Mouse (Mus musculus) lung, embryonic 15.5 days (tissue): ENCODE measurements around the gene Cep112. TPM values are rescaled to one million over a fixed set of nuclear protein-coding genes. Genes with fewer than 3 reads are reported as not detected.

Experiments
- ATAC-seq: fragments of 200-750 bp; cut with Nextera tagmentation; 2 replicates; pipeline ENCODE4 v1.8.0; 2017; ENCODE audit warnings: moderate number of reproducible peaks, borderline replicate concordance; ENCODE audit not compliant: low FRiP score, low TSS enrichment; ENCODE audit errors: extremely low read depth
- H3K27ac ChIP-seq: fragments of 300-500 bp; sonication (generic); 2 replicates; pipeline ENCODE4 v1.5.1; 2015; ENCODE audit warnings: moderate library complexity, mild to moderate bottlenecking, inconsistent platforms
- H3K27me3 ChIP-seq: fragments of 300-500 bp; sonication (generic); 2 replicates; pipeline ENCODE4 v1.6.1; 2015; ENCODE audit warnings: inconsistent platforms
- H3K36me3 ChIP-seq: fragments of 300-500 bp; sonication (generic); 2 replicates; pipeline ENCODE4 v1.6.1; 2015; ENCODE audit warnings: inconsistent platforms
- H3K4me1 ChIP-seq: fragments of 300-500 bp; sonication (generic); 2 replicates; pipeline ENCODE4 v1.6.1; 2015; ENCODE audit warnings: inconsistent platforms
- H3K4me2 ChIP-seq: fragments of 300-500 bp; sonication (generic); 2 replicates; pipeline ENCODE4 v1.6.1; 2015; ENCODE audit warnings: inconsistent platforms, mild to moderate bottlenecking, moderate library complexity
- H3K4me3 ChIP-seq: fragments of 300-500 bp; sonication (generic); 2 replicates; pipeline ENCODE4 v1.5.1; 2015; ENCODE audit warnings: mild to moderate bottlenecking, inconsistent platforms
- H3K9ac ChIP-seq: fragments of 300-500 bp; sonication (generic); 2 replicates; pipeline ENCODE4 v1.6.1; 2015; ENCODE audit warnings: inconsistent platforms
- H3K9me3 ChIP-seq: fragments of 300-500 bp; sonication (generic); 2 replicates; pipeline ENCODE4 v1.6.1; 2016; ENCODE audit warnings: inconsistent platforms
- WGBS: fragments of 180-500 bp; shearing (Covaris S2); methylation state at CpG from one replicate; pipeline ENCODE4 v1.1.7; 2015; 5-methylcytosine and 5-hydroxymethylcytosine counted together
- polyA plus RNA-seq: library from polyadenylated mRNA; unstranded; fragments of >200 nt; fragmentation: Nextera tagmentation; extraction: Ambion mirVana; gene quantifications from 2 replicates; pipeline ENCODE4 v1.2.1, GENCODE M21; 2015

Gene Cep112
- polyA plus RNA-seq, 1 experiment from 2014 or later, result 19.4 TPM

DNA sequence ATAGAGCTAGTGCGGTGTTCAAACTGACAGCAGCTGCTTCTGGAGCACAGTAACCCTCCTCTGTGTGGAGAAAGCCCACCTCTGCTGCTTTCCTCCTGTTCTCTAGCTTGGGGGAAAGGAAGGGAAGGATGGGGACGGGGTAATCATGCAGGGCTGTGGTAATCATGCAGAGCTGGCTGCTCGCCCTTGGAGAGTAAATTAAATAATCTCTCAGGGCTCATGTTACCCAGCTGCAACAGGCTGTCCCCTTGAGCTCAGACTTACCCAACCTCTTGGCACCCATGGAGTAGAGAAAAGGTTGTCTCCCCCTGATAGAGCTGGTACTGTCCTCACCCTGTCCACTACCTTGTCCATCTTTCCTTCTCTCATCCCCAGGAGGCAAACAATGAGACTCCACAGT, 345.1 kb downstream of the Cep112 start:
- H3K4me2 ChIP-seq, result no peak overlapping the region
- no peak overlapping the region for H3K27ac ChIP-seq
- H3K27me3 ChIP-seq, result no peaks in the 10 kb centered on the region
- H3K9me3 ChIP-seq, result no peaks in the 10 kb centered on the region
- ATAC-seq, result no peak
- H3K9ac ChIP-seq, result no peak overlapping the region
- H3K36me3 ChIP-seq, result no peaks in the 10 kb centered on the region
- no peak overlapping the region for H3K4me3 ChIP-seq
- 42% methylated on average over 3 of the region's 3 CpGs for WGBS
- peaks cover 13% of the 10 kb centered on the region; the same call in 1 of the 2 replicates for H3K4me1 ChIP-seq

DNA sequence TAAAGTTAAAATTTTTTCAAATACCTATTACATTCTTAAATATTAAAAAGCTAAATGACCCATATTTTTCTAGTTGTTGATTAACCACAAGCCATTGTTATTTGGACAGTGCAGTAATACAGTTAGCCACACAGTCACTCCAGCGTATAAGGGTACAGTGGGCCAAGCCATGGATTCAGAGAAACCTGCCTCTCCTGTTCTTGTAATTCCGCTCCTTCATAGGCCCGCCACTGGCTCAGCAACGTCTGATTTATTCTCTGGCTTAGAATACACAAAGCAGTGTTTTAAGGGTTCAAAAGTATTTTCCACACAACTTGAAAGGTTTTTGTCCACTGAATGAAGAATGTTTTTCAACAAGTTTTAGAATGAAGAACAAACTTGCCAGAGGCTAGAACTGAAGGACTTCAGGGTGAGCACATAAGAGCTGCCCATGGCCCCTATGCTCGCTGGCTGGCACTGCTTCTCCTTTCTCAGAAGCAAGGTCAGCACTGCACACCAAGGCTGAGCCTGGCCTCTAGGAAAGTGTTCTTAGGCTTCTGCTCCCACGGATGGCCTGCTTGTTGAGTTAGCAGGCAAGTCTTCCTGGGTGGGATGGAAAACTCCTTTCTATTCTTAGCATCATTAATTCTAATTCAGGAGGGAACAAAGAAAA, 349.2 kb downstream of the Cep112 start:
- WGBS, result 52% methylated on average over 6 of the region's 6 CpGs
- no peaks in the 10 kb centered on the region for H3K9me3 ChIP-seq
- peak; percentile 59; the same call in 1 of the 2 replicates for ATAC-seq
- no peak overlapping the region for H3K4me3 ChIP-seq
- no peak overlapping the region for H3K9ac ChIP-seq
- no peak overlapping the region for H3K4me2 ChIP-seq
- H3K27me3 ChIP-seq, result no peaks in the 10 kb centered on the region
- no peaks in the 10 kb centered on the region for H3K36me3 ChIP-seq
- H3K4me1 ChIP-seq, result peaks cover 14% of the 10 kb centered on the region; the same call in 1 of the 2 replicates
- H3K27ac ChIP-seq, result peak overlapping the region; percentile 49; the same call in 1 of the 2 replicates

GRCm38 (mm10) chr11:108777158-108777557, 352.2 kb downstream of the Cep112 start:
- H3K9me3 ChIP-seq, result no peaks in the 10 kb centered on the region
- H3K9ac ChIP-seq, result no peak overlapping the region
- no peaks in the 10 kb centered on the region for H3K27me3 ChIP-seq
- WGBS, result 43% methylated on average over 3 of the region's 3 CpGs
- H3K27ac ChIP-seq, result no peak overlapping the region
- no peaks in the 10 kb centered on the region for H3K36me3 ChIP-seq
- ATAC-seq, result no peak
- no peak overlapping the region for H3K4me3 ChIP-seq
- H3K4me1 ChIP-seq, result peaks cover 6% of the 10 kb centered on the region; the same call in 1 of the 2 replicates
- H3K4me2 ChIP-seq, result no peak overlapping the region

DNA sequence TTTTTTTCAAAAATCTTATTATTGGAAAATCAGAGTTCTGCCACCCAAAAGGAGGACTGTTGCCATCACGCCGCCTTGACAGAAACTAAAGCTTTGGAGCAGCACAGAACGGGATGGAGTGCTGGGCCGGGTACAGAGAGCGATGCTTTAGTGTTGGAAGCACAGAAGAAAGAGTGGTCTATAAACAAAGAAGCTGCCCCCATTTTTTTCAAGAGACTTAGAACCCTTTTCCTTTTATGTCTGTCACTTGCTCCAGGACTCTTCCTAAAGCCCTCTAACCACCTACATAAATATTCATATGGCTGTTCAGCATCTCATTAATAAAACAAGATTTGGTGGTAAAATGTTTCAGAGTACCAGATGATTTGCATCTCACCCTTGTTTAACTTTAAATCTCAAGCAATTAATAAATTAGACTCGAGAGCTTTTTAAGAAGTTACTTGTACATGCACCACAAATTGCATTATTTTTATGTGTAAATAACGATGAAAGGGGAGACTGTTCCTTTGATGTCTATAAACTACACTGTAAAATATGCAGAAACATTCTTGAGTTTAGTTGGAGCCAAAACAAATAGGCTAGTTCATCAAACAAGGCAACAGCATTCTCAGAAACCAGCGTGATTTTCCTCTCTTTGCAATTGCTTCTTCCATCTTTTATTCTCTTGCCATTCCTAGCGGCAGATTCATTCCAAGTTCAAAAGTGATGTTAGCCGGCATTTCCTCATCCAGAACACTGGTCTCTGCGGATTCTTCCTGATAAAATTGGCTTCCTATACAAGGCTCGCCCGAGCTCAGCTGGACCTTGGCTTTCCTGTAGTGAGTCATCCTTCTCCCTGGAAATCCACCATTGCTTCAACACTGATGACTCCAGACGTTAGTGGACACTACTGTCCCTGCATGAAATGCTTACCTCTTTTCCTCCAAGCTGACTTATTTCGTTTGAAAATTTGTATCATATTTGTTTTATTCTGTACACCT, 355.6 kb downstream of the Cep112 start:
- no peaks in the 10 kb centered on the region for H3K27me3 ChIP-seq
- no peaks in the 10 kb centered on the region for H3K4me1 ChIP-seq
- H3K27ac ChIP-seq, result no peak overlapping the region
- H3K9me3 ChIP-seq, result no peaks in the 10 kb centered on the region
- 65% methylated on average over 15 of the region's 15 CpGs for whole genome bisulfite sequencing
- no peak overlapping the region for H3K9ac ChIP-seq
- no peaks in the 10 kb centered on the region for H3K36me3 ChIP-seq
- no peak overlapping the region for H3K4me3 ChIP-seq
- no peak overlapping the region for H3K4me2 ChIP-seq
- ATAC-seq, result no peak

DNA sequence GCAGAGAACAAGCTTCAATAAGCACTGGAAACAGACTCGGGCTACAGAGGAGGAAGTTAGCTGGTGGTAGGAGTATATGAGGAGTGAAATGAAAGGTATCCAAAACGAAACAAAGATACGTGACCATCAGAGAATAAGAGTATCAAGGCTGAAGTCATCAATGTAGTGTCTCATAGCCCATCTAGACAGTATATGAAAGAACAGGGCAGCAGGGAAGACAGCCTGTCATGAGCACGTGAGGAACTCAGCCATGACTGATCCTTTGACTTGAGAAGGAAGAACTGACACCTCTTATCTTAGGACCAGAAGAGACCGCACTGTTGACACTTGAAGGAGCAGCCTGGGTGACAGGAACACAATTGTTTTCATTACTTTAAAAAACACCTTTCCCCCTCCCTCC, 373.4 kb downstream of the Cep112 start:
- no peaks in the 10 kb centered on the region for H3K27me3 ChIP-seq
- H3K36me3 ChIP-seq, result no peaks in the 10 kb centered on the region
- H3K4me3 ChIP-seq, result no peak overlapping the region
- no peak for ATAC-seq
- no peaks in the 10 kb centered on the region for H3K9me3 ChIP-seq
- no peak overlapping the region for H3K9ac ChIP-seq
- no peak overlapping the region for H3K4me2 ChIP-seq
- H3K4me1 ChIP-seq, result no peaks in the 10 kb centered on the region
- 63% methylated on average over 5 of the region's 5 CpGs for WGBS
- no peak overlapping the region for H3K27ac ChIP-seq

DNA sequence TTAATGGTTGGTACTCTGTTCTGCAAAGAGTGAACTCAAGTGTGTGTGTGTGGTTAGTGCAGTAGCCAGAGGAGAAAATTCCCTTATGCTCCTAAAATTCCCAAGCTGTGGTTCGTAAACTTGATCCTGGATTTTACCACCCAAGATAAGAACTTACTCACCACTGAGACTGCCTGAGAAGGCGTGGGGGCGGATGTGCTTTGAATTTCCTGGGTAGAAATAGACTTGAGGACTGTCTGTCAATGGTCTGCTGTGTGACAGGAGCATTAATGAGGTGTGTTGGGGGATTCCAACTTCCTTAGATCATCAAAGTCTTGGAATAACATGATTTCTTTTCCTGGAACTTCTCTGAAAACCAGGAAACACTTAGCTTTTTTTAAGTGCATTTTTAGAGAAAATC, 374.7 kb downstream of the Cep112 start:
- no peak for ATAC-seq
- WGBS, result 45% methylated on average over 3 of the region's 3 CpGs
- no peak overlapping the region for H3K4me3 ChIP-seq
- no peaks in the 10 kb centered on the region for H3K36me3 ChIP-seq
- no peaks in the 10 kb centered on the region for H3K4me1 ChIP-seq
- no peak overlapping the region for H3K9ac ChIP-seq
- H3K9me3 ChIP-seq, result no peaks in the 10 kb centered on the region
- no peak overlapping the region for H3K4me2 ChIP-seq
- no peak overlapping the region for H3K27ac ChIP-seq
- no peaks in the 10 kb centered on the region for H3K27me3 ChIP-seq

GRCm38 (mm10) chr11:108804030-108804429, 379.0 kb downstream of the Cep112 start:
- Histone ChIP-seq H3K4me2 (no peak overlapping the region), H3K36me3 (no peaks in the 10 kb centered on the region), H3K4me3 (no peak overlapping the region), H3K27me3 (no peaks in the 10 kb centered on the region), H3K9me3 (no peaks in the 10 kb centered on the region), H3K27ac (no peak overlapping the region), H3K4me1 (peaks cover 6% of the 10 kb centered on the region; the same call in 1 of the 2 replicates), H3K9ac (no peak overlapping the region)
- ATAC-seq, result no peak
- 76% methylated on average over 3 of the region's 3 CpGs for WGBS

- ATAC-seq, result no peak; the same call in 1 of the 2 replicates
Measured at GRCm38 (mm10) chr11:108805947-108806346, 381.0 kb downstream of the Cep112 start.

DNA sequence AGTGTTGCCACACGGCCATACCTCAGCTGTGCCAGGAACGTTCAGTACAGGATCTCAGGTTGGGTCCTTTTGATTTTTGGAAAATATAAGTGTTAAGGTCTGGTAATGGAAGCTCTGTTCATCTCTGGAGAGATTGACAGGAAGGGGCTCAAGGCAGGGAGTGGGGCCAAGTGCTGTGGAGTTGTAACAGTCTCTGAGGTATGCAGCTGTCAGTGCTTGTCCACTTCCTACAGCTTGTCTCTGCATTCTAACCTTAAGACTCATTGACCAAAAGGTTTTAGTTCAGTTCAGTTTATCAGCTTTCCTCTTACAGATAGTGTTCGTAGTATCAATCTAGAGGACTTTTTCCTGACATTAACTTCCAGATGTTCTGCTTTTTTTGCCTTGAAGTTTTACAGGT, 384.6 kb downstream of the Cep112 start:
- H3K9me3 ChIP-seq, result no peaks in the 10 kb centered on the region
- H3K4me3 ChIP-seq, result no peak overlapping the region
- no peak for ATAC-seq
- H3K27ac ChIP-seq, result no peak overlapping the region
- no peak overlapping the region for H3K9ac ChIP-seq
- H3K27me3 ChIP-seq, result no peaks in the 10 kb centered on the region
- no peak overlapping the region for H3K4me2 ChIP-seq
- H3K36me3 ChIP-seq, result no peaks in the 10 kb centered on the region
- 82% methylated on average over 3 of the region's 3 CpGs for WGBS
- H3K4me1 ChIP-seq, result peaks cover 6% of the 10 kb centered on the region; the same call in 1 of the 2 replicates

More at GRCm38 (mm10) chr11:108805947-108806346, 381.0 kb downstream of the Cep112 start:
- Histone ChIP-seq H3K9ac (no peak overlapping the region), H3K27me3 (no peaks in the 10 kb centered on the region), H3K4me2 (no peak overlapping the region), H3K4me1 (peaks cover 6% of the 10 kb centered on the region; the same call in 1 of the 2 replicates), H3K27ac (no peak overlapping the region), H3K4me3 (no peak overlapping the region), H3K9me3 (no peaks in the 10 kb centered on the region), H3K36me3 (no peaks in the 10 kb centered on the region)
- 46% methylated on average over 3 of the region's 3 CpGs for WGBS

- Histone ChIP-seq H3K4me3 (no peak overlapping the region), H3K4me2 (no peak overlapping the region), H3K9ac (no peak overlapping the region), H3K27ac (peak overlapping the region; percentile 41), H3K4me1 (peaks cover 15% of the 10 kb centered on the region; the same call in 1 of the 2 replicates), H3K9me3 (no peaks in the 10 kb centered on the region), H3K27me3 (no peaks in the 10 kb centered on the region), H3K36me3 (no peaks in the 10 kb centered on the region)
- ATAC-seq, result no peak
- 29% methylated on average over 4 of the region's 4 CpGs for WGBS
Measured at GRCm38 (mm10) chr11:108821771-108822170, 396.8 kb downstream of the Cep112 start.

GRCm38 (mm10) chr11:108822257-108822656, 397.3 kb downstream of the Cep112 start:
- no peak overlapping the region for H3K9ac ChIP-seq
- 0 out of 2 replicates have a peak, but pooled peaks have one; percentile 67 for ATAC-seq
- no peaks in the 10 kb centered on the region for H3K36me3 ChIP-seq
- H3K4me3 ChIP-seq, result no peak overlapping the region
- 58% methylated on average over 7 of the region's 7 CpGs for WGBS
- no peaks in the 10 kb centered on the region for H3K27me3 ChIP-seq
- H3K9me3 ChIP-seq, result no peaks in the 10 kb centered on the region
- peak overlapping the region; percentile 41 for H3K27ac ChIP-seq
- H3K4me1 ChIP-seq, result peaks cover 15% of the 10 kb centered on the region; the same call in 1 of the 2 replicates
- no peak overlapping the region for H3K4me2 ChIP-seq

DNA sequence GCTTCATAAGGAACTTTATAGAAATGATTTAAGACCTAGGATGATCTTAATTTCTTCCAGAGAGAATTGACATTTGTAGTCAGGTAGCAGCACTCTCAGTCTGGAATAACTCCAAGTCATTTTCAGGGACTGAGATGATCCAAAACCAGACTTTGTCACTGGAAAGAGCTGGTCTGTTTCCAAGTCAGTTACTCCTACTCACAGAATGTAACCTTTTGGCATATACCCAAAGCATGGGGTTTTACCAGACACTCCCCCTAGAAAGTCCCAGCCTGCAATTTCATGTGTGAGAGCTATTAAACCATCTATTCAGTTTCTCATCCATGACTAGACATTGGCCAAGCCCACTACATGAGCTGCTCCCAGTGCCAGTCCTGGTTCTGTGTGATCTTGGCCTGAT, 402.3 kb downstream of the Cep112 start:
- Histone ChIP-seq H3K4me3 (no peak overlapping the region), H3K9ac (no peak overlapping the region), H3K27me3 (no peaks in the 10 kb centered on the region), H3K4me1 (peaks cover 8% of the 10 kb centered on the region; the same call in 1 of the 2 replicates), H3K9me3 (no peaks in the 10 kb centered on the region), H3K4me2 (no peak overlapping the region), H3K27ac (no peak overlapping the region), H3K36me3 (no peaks in the 10 kb centered on the region)
- no peak for ATAC-seq
